Mouse (Mus musculus) liver, embryonic 14.5 days (tissue): ENCODE measurements around the gene Shisa6. TPM values are rescaled to one million over a fixed set of nuclear protein-coding genes. Genes with fewer than 3 reads are reported as not detected.
A peak's percentile ranks its signal among the peaks of the same experiment; 100 is the strongest.

Experiments used
- ATAC-seq: fragments of 200-750 bp; cut with Nextera tagmentation; 2 replicates; pipeline ENCODE4 v1.8.0; 2017; ENCODE audit warnings: moderate number of reproducible peaks, mild to moderate bottlenecking, moderate library complexity; ENCODE audit not compliant: insufficient read depth
- DNase-seq, 3 experiments: peaks; one replicate each; pipeline ENCODE4 v3.0.0-alpha.2; 2012 to 2013; ENCODE audit warnings: low read depth in 3 of 3, low spot score in 3 of 3
- H3K27ac ChIP-seq: fragments of 300-500 bp; sonication (generic); 2 replicates; pipeline ENCODE4 v1.5.1; 2014; ENCODE audit warnings: moderate library complexity, mild to moderate bottlenecking, control low read depth, inconsistent platforms
- H3K27me3 ChIP-seq: fragments of 300-500 bp; sonication (generic); 2 replicates; pipeline ENCODE4 v1.6.1; 2014; ENCODE audit warnings: mild to moderate bottlenecking, low read length, moderate library complexity; ENCODE audit not compliant: control insufficient read depth, insufficient read depth
- H3K36me3 ChIP-seq: fragments of 300-500 bp; sonication (generic); replicated peaks from 2 replicates; pipeline ENCODE4 v1.6.1; 2014; ENCODE audit warnings: low read depth; ENCODE audit not compliant: control insufficient read depth, insufficient read depth
- H3K4me1 ChIP-seq, 2 experiments: fragments of 200-500 bp in 1 of 2; fragments of 300-500 bp in 1 of 2; sonication (generic) in 1 of 2; replicated peaks; 2 replicates each; pipeline ENCODE4 v1.6.1; 2012 to 2014; ENCODE audit warnings: antibody characterized with exemption in 1 of 2, inconsistent platforms in 1 of 2, low read length in 1 of 2; ENCODE audit not compliant: control insufficient read depth in 2 of 2, insufficient read depth in 2 of 2
- H3K4me2 ChIP-seq: fragments of 300-500 bp; sonication (generic); 2 replicates; pipeline ENCODE4 v1.6.1; 2014; ENCODE audit warnings: low read depth, mild to moderate bottlenecking, control low read depth, moderate library complexity
- H3K4me3 ChIP-seq, 2 experiments: fragments of 200-500 bp in 1 of 2; fragments of 300-500 bp in 1 of 2; sonication (generic) in 1 of 2; 2 replicates each; pipeline ENCODE4 v1.5.1; 2012 to 2014; ENCODE audit warnings: low read depth in 2 of 2, low read length in 2 of 2, mild to moderate bottlenecking in 2 of 2, control low read depth in 1 of 2, inconsistent platforms in 1 of 2, moderate library complexity in 1 of 2; ENCODE audit not compliant: insufficient read depth in 1 of 2
- H3K9ac ChIP-seq: fragments of 300-500 bp; sonication (generic); replicated peaks from 2 replicates; pipeline ENCODE4 v1.6.1; 2014; ENCODE audit warnings: mild to moderate bottlenecking, control low read depth, moderate library complexity
- H3K9me3 ChIP-seq: fragments of 300-500 bp; sonication (generic); 2 replicates; pipeline ENCODE4 v1.6.1; 2016; ENCODE audit warnings: low read length, mixed read lengths; ENCODE audit not compliant: control insufficient read depth
- CTCF ChIP-seq: IDR thresholded peaks from 2 replicates; pipeline ENCODE4 v1.5.1; 2016; ENCODE audit warnings: antibody characterized with exemption, low read depth, control low read depth
- EP300 ChIP-seq: IDR thresholded peaks from 2 replicates; pipeline ENCODE4 v1.6.1; 2016; ENCODE audit warnings: antibody characterized with exemption, low read depth
- WGBS: fragments of 180-500 bp; shearing (Covaris S2); extraction: QIAGEN DNeasy Blood & Tissue Kit; methylation state at CpG from one replicate; pipeline ENCODE4 v1.1.7; 2014; ENCODE audit not compliant: insufficient replicate concordance; 5-methylcytosine and 5-hydroxymethylcytosine counted together
- polyA plus RNA-seq, 2 experiments: library from polyadenylated mRNA; depleted of rRNA in 1 of 2; stranded (reverse) in 1 of 2; unstranded in 1 of 2; fragments of >200 nt; fragmentation: Nextera tagmentation in 1 of 2; extraction: Ambion mirVana in 1 of 2; gene quantifications; 2 replicates each; pipeline versions ENCODE4 v1.2.1 to v1.2.3; 2012 to 2014

Gene Shisa6
- under 0.01 and 0.03 TPM in 2 replicates for polyA plus RNA-seq (2012; rRNA removed)
- not detected in 2 replicates for polyA plus RNA-seq (2014; fragmentation: Nextera tagmentation; extraction: Ambion mirVana)

GRCm38 (mm10) chr11:66525371-66526045, at the start of gene Shisa6:
Gene Shisa6 (minus strand): TSS chr11:66525964.
- Histone ChIP-seq H3K27ac (no peak within 1 kb of the TSS), H3K4me1 (no peaks in the 10 kb centered on the region), H3K9me3 (no peaks in the 10 kb centered on the region), H3K36me3 (no peaks in the 10 kb centered on the region), H3K27me3 (peaks cover 48% of the 10 kb centered on the region), H3K9ac (no peak within 1 kb of the TSS), H3K4me3 (peak within 1 kb of the TSS in 1 of 2 experiments; percentile 27; a peak in 3 of 4 replicates), H3K4me2 (peak within 1 kb of the TSS; percentile 39)
- no peak for TF ChIP-seq EP300
- TF ChIP-seq CTCF: no peak
- ATAC-seq (no peak), DNase-seq (no peak)
- 1% methylated on average over 77 of the region's 89 CpGs for WGBS

- ATAC-seq: no peak
- H3K4me3 ChIP-seq: no peak overlapping the region
- no peak overlapping the region for H3K9ac ChIP-seq
- WGBS: 21% methylated on average over 2 of the region's 2 CpGs
- no peaks in the 10 kb centered on the region for H3K4me1 ChIP-seq
- H3K9me3 ChIP-seq: no peaks in the 10 kb centered on the region
- H3K27ac ChIP-seq: no peak overlapping the region
- H3K36me3 ChIP-seq: no peaks in the 10 kb centered on the region
- H3K4me2 ChIP-seq: no peak overlapping the region
- no peak for DNase-seq
- TF ChIP-seq CTCF (no peak), EP300 (no peak)
- H3K27me3 ChIP-seq: no peaks in the 10 kb centered on the region
These were observed 48.1 kb upstream of the Shisa6 start for GRCm38 (mm10) chr11:66573888-66574287.

GRCm38 (mm10) chr11:66569045-66569444, 43.3 kb upstream of the Shisa6 start:
- Histone ChIP-seq H3K4me2 (no peak overlapping the region), H3K27ac (no peak overlapping the region), H3K9ac (no peak overlapping the region), H3K4me3 (no peak overlapping the region), H3K27me3 (no peaks in the 10 kb centered on the region; the same call in 1 of the 2 replicates), H3K4me1 (no peaks in the 10 kb centered on the region), H3K36me3 (no peaks in the 10 kb centered on the region), H3K9me3 (no peaks in the 10 kb centered on the region)
- no peak for TF ChIP-seq EP300
- no peak for TF ChIP-seq CTCF
- 57% methylated on average over 4 of the region's 4 CpGs for WGBS
- DNase-seq: no peak
- no peak for ATAC-seq

GRCm38 (mm10) chr11:66568386-66568791, 42.6 kb upstream of the Shisa6 start:
- H3K4me3 ChIP-seq: no peak overlapping the region
- DNase-seq (no peak), ATAC-seq (no peak)
- H3K4me2 ChIP-seq: no peak overlapping the region
- H3K36me3 ChIP-seq: no peaks in the 10 kb centered on the region
- H3K27me3 ChIP-seq: no peaks in the 10 kb centered on the region; the same call in 1 of the 2 replicates
- no peak for TF ChIP-seq EP300
- no peak for TF ChIP-seq CTCF
- no peak overlapping the region for H3K9ac ChIP-seq
- 16% methylated on average over 4 of the region's 4 CpGs for WGBS
- H3K4me1 ChIP-seq: no peaks in the 10 kb centered on the region
- H3K27ac ChIP-seq: no peak overlapping the region
- H3K9me3 ChIP-seq: no peaks in the 10 kb centered on the region

- no peak for TF ChIP-seq CTCF
- TF ChIP-seq EP300: no peak
- ATAC-seq (no peak), DNase-seq (peak in 1 of 3 experiments; percentile 1)
- H3K4me3 ChIP-seq: no peak overlapping the region
- H3K27me3 ChIP-seq: no peaks in the 10 kb centered on the region; the same call in 1 of the 2 replicates
- no peaks in the 10 kb centered on the region for H3K9me3 ChIP-seq
- no peaks in the 10 kb centered on the region for H3K36me3 ChIP-seq
- WGBS: 2% methylated on average over 10 of the region's 10 CpGs
- H3K27ac ChIP-seq: no peak overlapping the region
- H3K4me2 ChIP-seq: no peak overlapping the region
- no peak overlapping the region for H3K9ac ChIP-seq
- H3K4me1 ChIP-seq: no peaks in the 10 kb centered on the region
These were observed 41.6 kb upstream of the Shisa6 start for GRCm38 (mm10) chr11:66567382-66567781.
